Mouse (Mus musculus) fat pad, adult 2 months (tissue): ENCODE measurements around the gene Ldlrad2.

ENCODE experiments used
- DNase-seq: peaks from one replicate; pipeline ENCODE4 v3.0.0-alpha.2; 2011; ENCODE audit warnings: low read depth, low spot score; ENCODE audit errors: extremely low read depth

Gene Ldlrad2

DNA sequence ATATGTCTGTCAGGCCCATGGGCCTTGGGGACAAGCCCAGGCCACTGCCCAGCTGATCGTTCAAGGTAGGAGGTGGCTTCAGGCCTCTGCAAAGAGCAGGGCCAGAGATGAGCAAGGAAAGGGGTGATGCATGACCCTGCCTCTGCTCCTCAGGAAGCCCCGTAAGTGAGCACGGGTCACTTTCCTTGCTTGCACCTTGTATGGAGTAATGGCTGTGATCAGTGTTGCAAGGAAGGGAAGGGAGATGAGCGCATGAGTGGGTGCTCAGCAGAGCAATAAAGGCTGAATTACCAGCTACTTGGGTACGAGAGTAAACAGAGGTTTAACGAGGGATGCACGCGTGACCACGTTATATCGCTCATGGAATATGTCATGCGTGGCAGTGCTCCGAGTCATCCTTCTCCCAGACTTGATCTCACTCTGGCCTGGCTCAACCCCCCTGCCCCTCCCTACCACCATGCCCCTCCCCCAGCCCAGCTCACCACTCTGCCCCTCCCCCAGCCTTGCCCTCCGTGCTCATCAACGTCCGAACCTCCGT is 17.6 kb downstream of the Ldlrad2 start:
- DNase-seq = no peak

DNA sequence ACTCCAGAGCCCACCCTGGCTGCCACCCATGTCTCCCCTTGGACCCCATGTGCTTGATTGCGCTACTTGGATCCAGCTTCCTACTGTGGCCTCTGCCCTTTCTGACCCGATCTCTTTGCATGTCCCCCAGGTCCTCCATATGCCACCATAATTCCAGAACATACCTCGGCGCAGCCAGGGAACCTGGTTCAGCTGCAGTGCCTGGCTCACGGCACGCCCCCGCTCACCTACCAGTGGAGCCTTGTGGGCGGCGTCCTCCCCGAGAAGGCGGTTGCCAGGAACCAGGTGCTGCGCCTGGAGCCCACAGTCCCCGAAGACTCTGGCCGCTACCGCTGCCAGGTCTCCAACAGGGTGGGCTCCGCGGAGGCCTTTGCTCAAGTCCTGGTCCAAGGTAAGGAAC is 20.9 kb downstream of the Ldlrad2 start:
- no peak for DNase-seq

DNA sequence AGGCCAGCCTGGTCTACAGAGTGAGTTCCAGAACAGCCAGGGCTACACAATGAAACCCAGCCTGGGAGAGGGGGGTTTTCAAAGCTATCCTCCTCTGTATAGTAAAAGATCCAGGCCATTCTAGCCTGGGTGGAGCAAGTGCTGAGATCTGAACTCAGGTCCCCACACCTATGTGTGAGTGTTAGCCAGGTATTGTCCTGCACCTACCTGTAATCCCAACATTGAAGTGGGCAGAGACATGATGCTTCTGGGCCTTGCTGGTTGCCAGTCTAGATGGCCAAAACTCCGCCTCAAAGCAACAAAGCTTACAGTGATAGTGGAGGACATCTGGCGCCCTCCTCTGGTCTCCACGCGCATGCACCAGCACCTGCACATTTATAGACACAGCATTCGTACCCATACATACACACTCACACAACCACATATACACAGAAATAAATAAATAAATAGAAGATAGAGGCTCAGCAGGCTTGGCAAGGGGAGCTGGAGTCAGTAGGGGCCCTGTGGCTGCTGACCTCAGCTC is 28.3 kb downstream of the Ldlrad2 start:
- no peak for DNase-seq

DNA sequence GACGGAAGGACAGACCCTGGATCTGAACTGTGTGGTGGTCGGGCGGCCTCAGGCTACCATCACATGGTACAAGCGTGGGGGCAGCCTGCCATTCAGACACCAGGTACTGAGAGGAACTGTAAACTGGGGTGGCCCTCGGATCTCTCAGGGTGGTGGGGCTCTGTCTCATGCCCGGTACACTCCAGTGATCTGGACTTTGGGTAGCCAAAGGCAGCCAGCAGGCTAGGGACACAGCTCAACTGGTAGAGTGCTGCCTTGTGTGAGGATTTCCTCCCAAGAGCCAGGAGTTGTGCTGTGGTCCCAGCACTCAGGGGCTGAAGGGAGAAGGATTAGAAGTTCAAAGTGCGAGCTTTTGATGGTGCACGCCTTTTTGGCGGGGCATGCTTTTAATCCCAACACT is 28.8 kb downstream of the Ldlrad2 start:
- no peak for DNase-seq

DNA sequence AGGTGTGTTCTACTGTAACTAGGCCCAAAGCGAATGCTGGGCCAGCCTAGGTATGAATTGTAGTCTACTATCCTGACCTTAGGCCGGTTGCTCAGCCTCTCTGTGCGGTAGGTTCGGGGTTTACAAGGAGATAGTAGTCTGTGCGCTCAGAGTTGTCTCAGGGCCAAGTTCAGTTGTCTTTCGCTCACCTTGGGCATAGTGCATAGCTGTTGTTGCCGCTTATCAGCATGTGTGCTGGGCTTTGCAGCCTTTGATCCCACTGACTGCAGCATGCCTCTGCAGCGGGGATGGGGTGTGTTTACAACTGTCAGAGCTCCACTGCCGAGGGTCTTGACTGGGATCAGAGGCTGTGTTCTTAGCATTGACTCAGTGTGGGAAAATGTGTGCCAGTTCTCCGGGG is 31.4 kb downstream of the Ldlrad2 start:
- DNase-seq = no peak

DNA sequence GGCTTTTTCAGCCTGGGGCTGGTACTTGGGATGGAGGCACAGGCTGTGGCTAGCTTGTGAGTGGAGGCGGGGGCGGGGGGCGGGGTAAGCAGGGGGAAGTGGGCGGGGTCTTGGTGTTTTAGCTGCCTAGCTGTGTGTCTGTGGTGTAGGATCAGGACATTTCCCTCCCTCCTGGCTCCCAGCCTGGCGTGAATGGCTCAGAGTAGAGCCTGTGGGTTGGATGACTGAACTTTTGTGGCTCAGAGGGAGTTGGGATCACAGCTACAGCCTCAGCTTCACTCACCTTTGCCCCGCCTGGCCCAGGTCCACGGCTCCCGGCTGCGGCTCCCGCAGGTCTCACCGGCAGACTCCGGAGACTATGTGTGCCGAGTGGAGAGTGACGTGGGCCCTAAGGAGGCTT is 34.0 kb downstream of the Ldlrad2 start:
- DNase-seq = no peak

DNA sequence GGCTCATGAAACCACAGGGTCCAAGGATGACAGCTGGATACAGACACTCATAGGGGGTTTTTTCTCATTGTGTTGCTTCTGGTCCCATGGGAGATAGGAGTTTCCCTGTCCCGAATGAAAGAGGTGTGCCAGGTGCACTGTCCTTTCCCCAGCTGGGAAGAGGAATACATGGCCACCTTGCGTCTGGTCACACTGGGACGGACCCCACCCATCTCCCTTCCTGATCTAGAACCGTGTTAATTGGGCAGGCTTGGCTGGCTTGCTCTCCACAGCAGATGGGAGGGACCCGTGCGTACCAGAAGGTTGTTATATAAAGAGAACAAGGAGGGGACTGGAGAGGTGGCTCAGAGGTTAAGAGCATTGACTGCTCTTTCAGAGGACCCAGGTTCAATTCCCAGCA is 46.5 kb downstream of the Ldlrad2 start:
- DNase-seq = no peak

DNA sequence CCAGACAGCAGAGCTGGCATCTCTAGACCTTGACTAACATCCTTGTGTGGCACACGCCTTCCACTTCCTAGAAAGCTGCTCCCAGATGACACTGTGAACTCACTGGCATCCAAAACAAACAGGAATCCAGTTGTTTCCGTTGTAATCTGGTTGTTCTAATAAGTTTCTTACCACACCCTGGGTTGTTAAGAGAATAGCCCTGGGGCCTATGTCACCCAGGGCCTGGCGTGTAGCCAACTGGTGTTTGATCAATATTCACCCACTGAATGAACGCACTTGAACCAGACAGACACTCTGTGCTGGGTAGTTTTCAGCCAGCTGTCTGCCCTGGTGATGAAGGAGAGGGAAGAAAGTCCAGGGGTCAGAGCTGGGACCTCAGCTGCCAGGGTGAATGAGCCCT is 47.0 kb downstream of the Ldlrad2 start:
- no peak for DNase-seq

DNA sequence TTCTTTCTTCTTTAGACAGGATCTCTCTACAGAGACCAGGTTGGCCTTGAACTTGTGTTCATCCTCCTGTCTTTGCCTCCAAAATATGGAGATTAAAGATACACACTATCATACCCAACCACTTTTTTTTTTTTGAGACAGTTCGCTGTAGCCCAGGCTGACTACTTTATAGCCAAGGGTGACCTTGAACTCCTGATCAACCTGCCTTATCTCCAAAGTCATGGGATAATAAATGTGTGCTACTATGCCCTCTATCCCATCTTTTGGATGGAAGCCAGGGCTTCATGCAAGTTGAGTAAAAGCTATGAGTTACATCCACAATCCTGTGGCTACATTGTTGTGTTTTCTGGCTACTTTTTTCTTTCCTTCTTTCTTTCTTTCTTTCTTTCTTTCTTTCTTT is 48.9 kb downstream of the Ldlrad2 start:
- DNase-seq = no peak
